Mouse (Mus musculus) brain, adult 2 months (tissue): ENCODE measurements around the gene Med17.

ENCODE experiments used
- DNase-seq: peaks from one replicate; pipeline ENCODE4 v3.0.0; 2011; ENCODE audit warnings: low read depth, low spot score

The Med17 gene

DNA sequence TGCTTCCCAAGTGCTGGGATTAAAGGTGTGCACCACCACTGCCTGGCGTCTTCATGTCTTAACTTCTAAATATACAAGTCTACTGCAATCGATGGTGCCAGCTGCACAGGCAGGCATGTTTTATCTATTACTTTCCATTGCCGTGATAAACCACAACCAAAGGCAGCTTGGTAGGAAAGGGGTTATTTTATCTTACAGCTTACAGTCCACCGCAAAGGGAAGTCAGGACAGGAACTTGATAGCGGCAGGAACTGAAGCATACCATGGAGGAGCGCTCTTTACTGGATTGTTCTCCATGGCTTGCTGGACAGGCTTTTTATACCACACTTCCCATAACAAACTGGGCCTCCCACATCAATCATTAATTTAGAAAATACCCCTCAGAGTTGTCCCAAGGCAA, 9.5 kb upstream of the Med17 start:
- DNase-seq: no peak

GRCm38 (mm10) chr9:15288402-15288801, 8.7 kb upstream of the Med17 start:
- DNase-seq: no peak

DNA sequence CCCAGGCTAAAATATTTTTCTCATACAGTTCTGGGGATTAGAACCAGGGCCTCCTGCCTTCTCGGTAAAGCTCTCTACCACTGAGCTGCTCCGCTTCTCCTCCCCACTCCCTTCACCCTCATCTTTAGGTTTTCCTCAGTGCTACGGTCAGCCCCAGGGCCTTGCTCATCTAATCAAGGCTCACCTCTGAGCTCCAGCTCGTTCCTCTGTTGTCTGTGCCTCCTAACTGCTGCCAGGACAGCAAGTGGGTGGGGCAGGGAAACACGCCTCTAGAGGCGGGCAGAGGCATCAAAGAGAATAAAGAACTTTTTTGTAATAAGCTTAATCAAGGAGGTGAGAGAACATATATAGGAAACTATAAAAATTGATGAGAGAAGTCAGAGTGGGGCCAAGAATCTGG, 8.1 kb upstream of the Med17 start:
- DNase-seq: no peak

- no peak for DNase-seq
These were observed 5.7 kb upstream of the Med17 start for GRCm38 (mm10) chr9:15285443-15285842.

GRCm38 (mm10) chr9:15280491-15280879, 754 bp upstream of the Med17 start:
- DNase-seq: no peak

- DNase-seq: no peak
These were observed 537 bp downstream of the Med17 start for GRCm38 (mm10) chr9:15279139-15279648.

GRCm38 (mm10) chr9:15278343-15278742, 1.4 kb downstream of the Med17 start:
- no peak for DNase-seq

DNA sequence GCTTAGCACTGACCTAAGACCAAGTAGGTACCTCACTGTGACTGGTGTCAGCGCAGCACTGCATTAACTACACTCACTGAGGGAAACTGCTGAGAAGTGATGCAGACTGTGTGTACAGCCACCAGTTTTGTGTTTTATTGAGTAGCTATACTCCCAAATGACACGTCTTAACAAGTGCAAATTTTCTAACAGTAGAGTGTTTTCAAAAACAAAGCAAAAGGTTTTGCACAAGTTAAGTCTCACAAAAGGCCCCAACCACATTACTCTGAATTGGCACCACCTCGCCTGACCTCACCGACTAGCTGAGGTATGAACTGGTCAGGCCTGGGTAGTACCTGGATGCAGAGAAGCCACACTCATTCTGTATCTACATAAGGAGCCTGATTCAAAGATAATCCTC, 2.9 kb downstream of the Med17 start:
- DNase-seq: no peak

DNA sequence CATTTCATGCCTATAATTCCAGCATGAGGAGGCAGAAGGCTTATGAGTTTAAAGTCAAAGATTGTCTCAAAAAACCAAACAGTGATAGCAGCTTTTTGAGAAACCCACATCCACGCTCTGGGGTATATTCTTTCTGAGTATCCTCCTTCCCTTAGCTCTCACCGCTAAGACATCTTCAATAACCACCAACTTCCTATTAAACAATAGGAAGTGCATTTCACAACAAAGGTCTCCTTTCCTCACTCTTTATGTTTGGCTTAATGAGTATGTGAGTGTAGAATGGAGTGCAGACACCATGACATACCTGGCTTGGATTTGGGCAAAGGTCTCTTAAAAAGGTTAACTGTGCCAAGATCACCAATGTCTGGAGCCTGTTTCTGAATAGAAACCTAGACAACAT, 5.8 kb downstream of the Med17 start:
- no peak for DNase-seq

DNA sequence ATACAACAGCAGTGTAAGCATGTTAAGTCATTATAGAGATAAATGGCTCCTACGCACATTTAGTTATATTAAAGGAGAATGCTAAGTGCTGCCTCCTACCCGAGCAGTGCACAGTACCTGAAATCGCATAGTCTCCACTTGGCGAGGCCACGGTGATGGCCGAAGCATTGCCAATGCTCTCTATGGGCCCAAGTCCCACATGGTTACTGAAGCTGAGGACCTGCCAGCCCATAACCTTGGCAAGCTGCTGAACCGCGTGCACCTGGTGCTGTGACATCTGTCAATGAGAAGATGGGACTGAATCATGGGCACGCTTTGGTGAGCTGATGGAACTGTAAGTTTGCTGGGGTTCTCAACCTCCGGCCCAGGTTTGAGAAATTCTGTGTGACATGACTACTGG, 16.2 kb downstream of the Med17 start:
- peak; percentile 68 for DNase-seq

- DNase-seq: no peak
These were observed 17.8 kb downstream of the Med17 start for GRCm38 (mm10) chr9:15261980-15262379.

DNA sequence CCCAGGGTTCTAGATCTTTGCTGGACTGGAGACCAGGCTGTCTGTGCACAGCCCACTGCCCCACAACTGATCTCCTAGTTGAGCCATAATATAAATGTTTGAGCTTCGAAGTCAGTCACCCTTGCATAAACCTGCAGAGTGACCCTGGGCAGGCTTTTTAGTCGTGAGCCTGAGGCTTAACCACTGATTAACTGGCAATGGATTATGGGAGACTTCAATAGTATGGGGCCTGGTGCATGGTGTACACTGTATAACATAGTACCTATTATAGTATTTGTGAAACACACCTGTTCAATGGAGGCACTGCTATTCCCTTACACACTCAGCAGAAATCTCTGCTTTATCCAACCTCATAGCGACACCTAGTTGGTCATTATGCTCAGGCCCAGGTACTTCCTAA, 23.5 kb downstream of the Med17 start:
- DNase-seq: no peak

- no peak for DNase-seq
These were observed 25.2 kb downstream of the Med17 start for GRCm38 (mm10) chr9:15254501-15254900.

DNA sequence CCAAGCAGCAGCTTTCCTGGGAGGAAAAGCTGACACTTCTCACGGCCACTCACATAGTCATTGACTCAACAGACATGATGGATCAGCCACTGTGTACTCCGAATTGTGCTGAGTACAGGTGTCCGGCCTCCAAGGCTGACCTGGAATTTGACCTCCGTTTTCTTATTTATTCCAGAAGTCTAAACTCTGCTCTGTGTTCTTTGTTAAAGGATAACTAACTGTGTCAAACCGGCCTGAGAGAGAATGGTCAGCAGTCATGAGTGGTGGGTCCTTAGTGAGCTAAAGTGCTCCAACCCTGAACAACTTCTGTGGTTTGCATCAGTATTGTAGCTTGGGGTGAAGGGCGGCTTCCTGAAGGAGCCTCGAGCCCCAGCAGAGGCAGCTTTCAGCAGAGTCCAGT, 27.5 kb downstream of the Med17 start:
- no peak for DNase-seq

DNA sequence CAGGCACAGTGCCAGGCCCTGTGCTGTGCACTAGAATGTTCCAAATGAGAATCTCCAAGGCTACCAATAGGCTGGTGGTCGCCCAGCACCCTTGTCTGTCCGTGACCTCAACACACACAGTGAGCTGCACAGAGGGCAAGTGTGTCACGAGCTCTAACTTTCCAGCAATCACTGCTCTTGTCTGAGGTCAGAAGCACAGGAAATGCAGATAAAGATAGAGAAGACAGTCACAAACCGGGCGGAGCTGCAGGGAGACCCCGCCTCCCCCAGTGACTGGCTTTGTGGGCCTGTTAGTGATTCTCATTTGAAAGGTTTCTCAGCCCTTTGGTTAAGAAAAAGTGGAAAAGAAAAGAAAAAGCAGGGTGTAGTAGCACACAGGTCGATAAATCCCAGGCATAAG, 29.4 kb downstream of the Med17 start:
- DNase-seq: no peak

DNA sequence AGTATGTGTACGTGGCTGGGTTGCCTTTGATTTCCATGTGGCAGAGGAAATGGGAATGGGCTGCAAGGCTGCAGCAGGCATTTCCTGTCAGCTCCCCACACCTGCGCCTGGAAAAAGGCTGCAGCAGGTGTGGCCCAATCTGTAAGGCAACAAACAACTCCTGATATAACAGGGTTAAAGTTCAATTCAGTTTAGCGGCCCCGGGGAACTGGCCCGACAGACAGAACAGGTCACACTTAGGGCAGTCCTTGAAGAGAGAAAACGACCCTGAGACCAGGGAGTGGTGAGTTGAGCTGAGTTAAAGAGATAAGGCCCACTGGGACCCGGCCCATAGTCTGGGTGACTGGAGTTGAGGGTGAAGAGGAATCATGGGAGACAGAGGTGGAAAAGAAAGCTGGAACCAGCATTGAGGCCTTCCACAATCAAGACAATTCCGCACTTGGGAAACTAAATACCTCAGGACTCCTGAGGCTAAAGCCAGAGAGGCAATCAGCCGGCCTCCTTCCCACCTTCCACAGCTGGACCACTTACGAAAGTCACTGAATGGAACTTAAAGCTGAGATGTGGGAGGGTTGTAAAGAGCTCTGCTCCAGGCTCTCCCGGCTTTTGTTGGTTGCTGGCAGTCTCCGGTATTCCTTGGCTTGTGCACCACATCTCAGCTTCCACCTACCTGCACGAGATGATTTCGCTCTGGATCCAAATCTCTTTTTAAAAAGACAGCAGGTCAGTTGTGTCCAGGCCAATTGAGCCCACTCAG, 34.2 kb downstream of the Med17 start:
- DNase-seq: no peak

DNA sequence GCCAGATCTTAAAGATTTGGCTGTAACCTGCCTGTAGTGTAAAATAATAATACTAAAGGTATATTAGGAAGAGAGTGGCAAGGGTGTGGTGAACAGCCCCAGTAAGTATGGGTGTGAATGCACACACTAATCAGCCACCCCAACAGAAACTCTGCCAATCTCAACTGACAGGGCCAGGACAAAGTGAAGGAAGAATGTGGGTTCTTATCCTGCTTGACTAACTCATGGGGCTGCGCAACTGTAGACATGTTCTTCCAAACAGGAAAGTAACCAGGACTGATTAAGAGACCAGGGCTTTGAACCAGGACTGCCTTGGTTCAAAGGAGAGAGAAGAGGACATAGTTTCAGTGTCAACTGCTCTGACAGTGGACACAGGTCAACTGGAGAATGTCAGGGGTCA, 37.6 kb downstream of the Med17 start:
- no peak for DNase-seq

- DNase-seq: peak; percentile 74
These were observed 38.2 kb downstream of the Med17 start for GRCm38 (mm10) chr9:15241596-15241939.

DNA sequence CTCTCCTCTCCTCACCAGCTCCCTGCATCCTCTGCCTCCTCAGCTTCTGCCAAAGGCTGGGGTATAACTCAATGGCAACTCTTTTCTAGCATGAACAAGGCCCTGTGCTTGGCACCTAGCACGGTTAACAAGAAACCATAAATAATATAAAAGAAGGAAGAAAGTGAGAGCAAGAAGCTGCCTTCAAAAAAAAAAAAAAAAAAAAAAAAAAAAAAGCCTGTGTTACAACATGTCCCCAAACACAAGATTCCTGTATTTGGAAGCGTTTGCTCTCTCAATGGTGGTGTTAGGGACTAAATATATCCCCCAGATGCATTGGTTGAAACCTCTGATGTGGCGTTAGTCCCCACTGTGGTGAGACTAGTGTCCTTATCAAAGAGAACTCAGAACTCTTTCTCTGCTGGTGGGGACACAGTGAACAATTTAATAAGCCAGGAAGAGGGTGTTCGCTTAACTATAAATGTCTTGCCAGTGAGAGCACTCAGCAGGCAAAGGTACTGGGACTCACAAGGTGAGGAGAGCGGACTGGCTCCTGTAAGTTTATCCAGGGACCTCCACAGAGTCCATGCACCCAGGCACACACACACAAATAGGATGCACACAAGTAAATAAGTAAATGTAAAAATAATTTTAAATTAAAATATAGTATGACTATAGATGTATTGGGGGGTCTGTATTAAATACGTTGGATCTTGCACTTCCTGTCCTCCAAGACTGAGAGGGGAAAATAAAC, 38.7 kb downstream of the Med17 start:
- DNase-seq: no peak

DNA sequence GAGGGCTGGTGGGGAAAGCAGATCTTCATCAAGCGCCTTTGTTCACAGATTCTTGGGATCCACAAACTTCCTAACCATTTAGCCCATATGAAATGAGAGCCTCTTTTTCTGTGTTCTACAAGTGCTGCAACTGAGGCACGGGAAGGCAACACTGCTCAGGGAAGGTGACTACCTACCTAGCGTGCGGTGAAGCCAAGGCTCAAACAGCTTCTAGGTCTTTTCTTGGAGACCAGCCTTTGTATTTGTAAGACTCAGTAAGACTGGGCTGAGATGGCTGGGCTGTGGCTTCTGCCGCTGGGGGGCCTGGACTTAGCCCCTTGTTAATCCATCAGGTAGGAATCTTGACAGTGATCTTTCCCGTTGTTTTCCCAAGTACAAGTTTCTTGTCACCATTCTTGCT, 39.7 kb downstream of the Med17 start:
- DNase-seq: no peak

- DNase-seq: peak; percentile 85
These were observed 40.4 kb downstream of the Med17 start, which contains the start of gene Vstm5 for GRCm38 (mm10) chr9:15239042-15239925. TSS of gene Vstm5 (plus strand) at chr9:15239045.
